Mouse (Mus musculus): ENCODE measurements around the gene Tsc22d4. TPM values are rescaled to one million over a fixed set of nuclear protein-coding genes. Genes with fewer than 3 reads are reported as not detected.
A peak's percentile ranks its signal among the peaks of the same experiment; 100 is the strongest.

The Tsc22d4 gene
- total and polyA plus RNA-seq, 2 experiments from 2014 or later = 157 to 320 TPM

GRCm38 (mm10) chr5:137744197-137744596, 1.3 kb upstream of the Tsc22d4 start:
- DNase-seq (ENCODE audit: low spot score) (no peak), ATAC-seq (ENCODE audit: low FRiP score) (no peak)
- no peaks in the 10 kb centered on the region for H3K27me3 ChIP-seq (ENCODE audit: insufficient read depth, low read length)
- peaks cover 7% of the 10 kb centered on the region; the same call in 1 of the 2 replicates for H3K4me1 ChIP-seq (ENCODE audit: insufficient read depth, low read length)
- H3K4me2 ChIP-seq (ENCODE audit: low read depth, low read length, poor library complexity, severe bottlenecking) = no peak overlapping the region
- TF ChIP-seq CTCF (IDR thresholded peaks at IDR 0.05) = no peak
- H3K36me3 ChIP-seq (ENCODE audit: insufficient read depth, low read length) = no peaks in the 10 kb centered on the region
- 81% methylated on average over 5 of the region's 7 CpGs for WGBS
- no peak overlapping the region for H3K9ac ChIP-seq (replicated peaks; ENCODE audit: low read length, poor library complexity, severe bottlenecking)
- H3K9me3 ChIP-seq (ENCODE audit: low read length) = no peaks in the 10 kb centered on the region
- no peak overlapping the region for H3K4me3 ChIP-seq (ENCODE audit: low read depth, low read length)
- H3K27ac ChIP-seq (ENCODE audit: low read depth, low read length) = no peak overlapping the region

DNA sequence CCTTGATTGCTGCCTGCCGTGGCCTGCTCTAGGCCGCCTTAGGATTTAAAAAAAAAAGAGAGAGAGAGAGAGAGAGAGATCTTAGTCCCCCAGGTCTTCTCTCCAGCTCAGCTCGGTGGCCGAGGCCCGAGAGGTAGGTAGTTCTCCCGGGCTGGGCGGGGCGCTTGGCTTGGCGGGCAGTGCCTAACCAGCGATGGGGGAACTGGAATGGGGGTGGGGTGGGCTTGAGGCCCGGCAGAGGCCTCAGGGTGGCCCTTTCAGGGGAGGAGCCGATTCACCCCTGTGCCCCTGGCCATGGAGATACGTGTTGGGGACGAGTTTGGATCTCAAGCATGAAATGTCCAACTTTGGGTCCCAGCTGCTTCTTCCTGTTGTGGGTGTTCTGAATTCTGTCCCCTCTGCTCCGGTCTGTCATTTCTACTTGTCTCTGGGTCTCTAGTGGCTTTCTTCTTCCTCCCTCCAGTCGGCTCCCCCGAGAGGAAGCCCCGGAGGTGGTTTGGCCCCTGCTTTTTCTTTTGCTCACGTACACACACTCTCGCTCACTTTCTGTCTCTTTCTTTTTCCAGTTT, 836 bp downstream of the Tsc22d4 start:
- DNase-seq (ENCODE audit: low spot score) = no peak
- ATAC-seq (ENCODE audit: low FRiP score) = no peak

DNA sequence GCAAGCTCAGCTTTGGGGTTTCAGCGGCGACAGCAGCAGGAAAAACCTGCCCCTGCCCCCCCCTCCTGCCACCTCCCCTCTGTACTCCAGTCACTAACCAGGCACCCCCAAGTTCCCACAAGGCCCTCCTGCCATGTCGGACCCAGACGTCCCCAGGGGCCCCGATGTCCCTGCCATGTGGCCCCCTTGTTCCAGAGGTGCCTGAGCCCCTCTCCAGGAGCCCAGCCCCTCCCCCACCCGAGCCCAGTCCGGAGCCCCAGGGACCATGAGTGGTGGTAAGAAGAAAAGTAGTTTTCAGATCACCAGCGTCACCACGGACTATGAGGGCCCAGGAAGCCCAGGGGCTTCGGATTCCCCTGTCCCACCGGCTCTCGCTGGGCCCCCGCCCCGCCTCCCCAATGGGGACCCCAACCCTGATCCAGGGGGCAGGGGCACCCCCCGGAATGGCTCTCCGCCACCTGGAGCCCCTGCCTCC, 1.4 kb downstream of the Tsc22d4 start:
- H3K4me1 ChIP-seq (ENCODE audit: insufficient read depth, low read length) = peaks cover 5% of the 10 kb centered on the region; the same call in 1 of the 2 replicates
- H3K27ac ChIP-seq (ENCODE audit: low read depth, low read length) = peak overlapping the region; percentile 72
- peak overlapping the region; percentile 99 for H3K4me2 ChIP-seq (ENCODE audit: low read depth, low read length, poor library complexity, severe bottlenecking)
- H3K9ac ChIP-seq (replicated peaks; ENCODE audit: low read length, poor library complexity, severe bottlenecking) = peak overlapping the region; percentile 70
- WGBS = 2% methylated on average over 16 of the region's 16 CpGs
- H3K4me3 ChIP-seq (ENCODE audit: low read depth, low read length) = peak overlapping the region; percentile 60
- DNase-seq (ENCODE audit: low spot score) = no peak
- TF ChIP-seq CTCF (IDR thresholded peaks at IDR 0.05) = no peak
- no peaks in the 10 kb centered on the region for H3K27me3 ChIP-seq (ENCODE audit: insufficient read depth, low read length)
- peaks cover 6% of the 10 kb centered on the region for H3K36me3 ChIP-seq (ENCODE audit: insufficient read depth, low read length)
- ATAC-seq (ENCODE audit: low FRiP score) = no peak
- H3K9me3 ChIP-seq (ENCODE audit: low read length) = no peaks in the 10 kb centered on the region

More for the DNA sequence above, 836 bp downstream of the Tsc22d4 start:
- Histone ChIP-seq H3K27ac (ENCODE audit: low read depth, low read length) (peak overlapping the region; percentile 72), H3K4me1 (ENCODE audit: insufficient read depth, low read length) (peaks cover 5% of the 10 kb centered on the region; the same call in 1 of the 2 replicates), H3K4me2 (ENCODE audit: low read depth, low read length, poor library complexity, severe bottlenecking) (peak overlapping the region; percentile 99), H3K9me3 (ENCODE audit: low read length) (no peaks in the 10 kb centered on the region), H3K4me3 (ENCODE audit: low read depth, low read length) (peak overlapping the region; percentile 60), H3K27me3 (ENCODE audit: insufficient read depth, low read length) (no peaks in the 10 kb centered on the region), H3K9ac (replicated peaks; ENCODE audit: low read length, poor library complexity, severe bottlenecking) (peak overlapping the region; percentile 70), H3K36me3 (ENCODE audit: insufficient read depth, low read length) (peaks cover 5% of the 10 kb centered on the region; the same call in 1 of the 2 replicates)
- no peak for TF ChIP-seq CTCF (IDR thresholded peaks at IDR 0.05)
- 2% methylated on average over 19 of the region's 20 CpGs for WGBS

GRCm38 (mm10) chr5:137747326-137747961, 1.9 kb downstream of the Tsc22d4 start:
- H3K4me2 ChIP-seq (ENCODE audit: low read depth, low read length, poor library complexity, severe bottlenecking) = peak overlapping the region; percentile 99
- no peaks in the 10 kb centered on the region for H3K9me3 ChIP-seq (ENCODE audit: low read length)
- peak overlapping the region; percentile 72; the same call in 1 of the 2 replicates for H3K27ac ChIP-seq (ENCODE audit: low read depth, low read length)
- 4% methylated on average over 24 of the region's 26 CpGs for WGBS
- peak overlapping the region; percentile 70 for H3K9ac ChIP-seq (replicated peaks; ENCODE audit: low read length, poor library complexity, severe bottlenecking)
- peak; percentile 21 for TF ChIP-seq CTCF (IDR thresholded peaks at IDR 0.05)
- H3K27me3 ChIP-seq (ENCODE audit: insufficient read depth, low read length) = no peaks in the 10 kb centered on the region
- ATAC-seq (ENCODE audit: low FRiP score) = no peak
- peaks cover 6% of the 10 kb centered on the region for H3K36me3 ChIP-seq (ENCODE audit: insufficient read depth, low read length)
- no peak for DNase-seq (ENCODE audit: low spot score)
- H3K4me1 ChIP-seq (ENCODE audit: insufficient read depth, low read length) = peaks cover 5% of the 10 kb centered on the region; the same call in 1 of the 2 replicates
- H3K4me3 ChIP-seq (ENCODE audit: low read depth, low read length) = peak overlapping the region; percentile 60

- Histone ChIP-seq H3K27me3 (ENCODE audit: insufficient read depth, low read length) (no peaks in the 10 kb centered on the region), H3K9ac (replicated peaks; ENCODE audit: low read length, poor library complexity, severe bottlenecking) (peak overlapping the region; percentile 52), H3K27ac (ENCODE audit: low read depth, low read length) (0 out of 2 replicates have a peak overlapping the region, but pooled peaks have one; percentile 26), H3K4me2 (ENCODE audit: low read depth, low read length, poor library complexity, severe bottlenecking) (peak overlapping the region; percentile 99), H3K4me3 (ENCODE audit: low read depth, low read length) (peak overlapping the region; percentile 60), H3K9me3 (ENCODE audit: low read length) (no peaks in the 10 kb centered on the region), H3K36me3 (ENCODE audit: insufficient read depth, low read length) (peaks cover 10% of the 10 kb centered on the region), H3K4me1 (ENCODE audit: insufficient read depth, low read length) (peaks cover 5% of the 10 kb centered on the region; the same call in 1 of the 2 replicates)
- 40% methylated on average over 5 of the region's 5 CpGs for WGBS
- DNase-seq (ENCODE audit: low spot score) (no peak), ATAC-seq (ENCODE audit: low FRiP score) (no peak)
- TF ChIP-seq CTCF (IDR thresholded peaks at IDR 0.05) = no peak
These were observed 2.7 kb downstream of the Tsc22d4 start for GRCm38 (mm10) chr5:137748130-137748770.

All from midbrain, postnatal 0 days (tissue).